Mouse (Mus musculus) 3134 (cell line): ENCODE data around the gene Etv3.

Experiments used
- DNase-seq: peaks from one replicate; pipeline ENCODE4 v3.0.0-alpha.2; 2011; ENCODE audit warnings: low spot score; ENCODE audit not compliant: insufficient read length; ENCODE audit errors: extremely low read depth

The Etv3 gene

DNA sequence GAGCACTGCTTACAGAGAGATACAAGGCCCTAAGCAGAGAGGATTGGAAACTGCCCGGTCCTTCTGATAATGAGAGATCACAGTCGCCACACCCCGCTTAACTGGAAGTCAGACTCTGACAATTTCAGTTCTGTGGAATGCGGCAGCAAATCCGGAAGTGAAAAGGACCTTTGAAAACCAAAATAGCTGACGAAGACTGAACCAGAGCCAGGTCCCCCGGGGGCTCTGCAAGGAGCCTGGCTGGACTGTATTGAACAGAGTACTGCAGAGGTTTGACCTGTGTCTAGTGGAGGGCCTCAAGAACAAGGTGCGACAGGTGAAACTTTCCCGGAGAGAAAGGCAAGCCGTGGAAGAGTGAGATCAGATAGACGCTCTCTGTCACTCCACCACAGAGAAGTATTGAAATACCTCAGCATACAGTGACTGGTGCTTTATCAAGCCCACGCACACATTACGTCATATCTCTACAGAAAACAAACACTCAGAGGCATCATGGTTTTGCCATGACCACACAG, 9.6 kb upstream of the Etv3 start:
- no peak for DNase-seq

DNA sequence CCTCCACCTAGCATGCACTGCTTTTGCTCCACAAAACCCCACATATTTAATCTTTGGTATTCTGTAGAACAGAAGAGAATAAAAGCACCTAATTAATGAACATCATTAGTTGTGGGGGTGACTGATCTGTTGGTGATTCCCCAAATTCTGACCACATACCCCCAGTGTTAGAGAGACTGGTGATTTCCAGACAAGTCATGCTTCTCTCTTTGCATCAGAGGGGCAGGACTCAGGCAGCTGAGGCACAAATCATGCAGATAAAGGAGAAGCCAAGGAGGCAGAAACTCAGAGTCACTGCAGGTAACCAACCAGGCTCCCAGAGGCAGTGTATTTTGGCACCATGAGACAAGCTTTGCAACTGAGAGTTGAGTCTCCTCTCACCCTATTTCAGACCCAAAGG, 6.8 kb upstream of the Etv3 start:
- no peak for DNase-seq

DNA sequence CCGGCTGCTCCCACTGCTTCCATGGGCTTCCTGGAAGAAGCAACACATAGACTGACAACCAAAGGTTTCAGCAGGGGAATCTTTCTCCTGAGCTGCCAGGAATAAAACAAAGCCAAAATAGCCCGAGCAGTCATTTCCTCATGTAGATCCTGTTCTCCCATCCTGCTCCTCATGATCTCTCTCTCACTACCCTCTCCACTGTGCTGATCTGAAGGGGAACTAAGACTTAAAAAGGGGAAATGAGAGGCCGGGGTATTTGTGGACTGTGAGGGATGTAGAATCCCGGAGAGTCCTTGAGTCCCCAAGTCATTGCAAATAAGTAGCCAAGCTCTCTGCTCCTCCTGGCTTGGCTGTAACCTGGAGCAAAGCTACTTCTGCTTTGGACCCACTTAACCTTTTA, 4.1 kb upstream of the Etv3 start:
- DNase-seq: no peak

DNA sequence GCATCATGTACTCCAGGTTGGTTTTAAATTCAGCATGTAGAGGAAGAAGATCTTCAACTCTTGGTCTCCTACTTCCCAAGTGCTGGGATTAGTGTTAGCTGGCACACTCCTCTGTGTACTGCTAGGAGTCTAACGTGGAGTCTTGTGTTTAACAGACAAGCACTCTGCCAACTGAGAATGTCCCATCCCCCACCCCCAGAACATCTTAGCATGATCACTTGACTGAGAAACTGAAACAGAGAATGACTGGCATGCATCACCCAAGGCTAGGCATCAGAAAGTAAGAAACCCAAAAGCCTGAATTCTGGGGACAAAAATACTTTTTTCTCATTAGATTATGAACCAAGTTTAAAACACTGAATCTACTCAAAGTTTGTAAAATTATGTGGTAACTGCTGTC, 3.4 kb upstream of the Etv3 start:
- DNase-seq: no peak

DNA sequence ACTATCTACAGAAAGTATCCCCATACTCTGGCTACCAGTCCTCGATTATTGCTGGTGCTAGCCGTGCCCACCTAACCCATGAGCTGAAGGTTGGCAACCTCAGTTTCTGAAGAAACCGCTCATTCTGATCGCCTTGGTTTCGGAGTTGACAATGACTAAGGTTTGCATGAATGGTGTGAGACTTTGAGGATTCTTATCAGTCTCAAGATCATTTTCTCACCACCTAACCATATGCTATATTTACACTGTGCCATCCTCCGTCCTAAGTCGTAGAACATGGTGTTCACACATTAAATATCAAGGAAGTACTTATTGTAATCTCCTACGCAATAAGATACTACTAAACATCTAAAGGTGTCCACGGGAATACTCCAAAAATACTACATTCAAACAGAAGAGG, 1.5 kb upstream of the Etv3 start:
- DNase-seq: no peak

DNA sequence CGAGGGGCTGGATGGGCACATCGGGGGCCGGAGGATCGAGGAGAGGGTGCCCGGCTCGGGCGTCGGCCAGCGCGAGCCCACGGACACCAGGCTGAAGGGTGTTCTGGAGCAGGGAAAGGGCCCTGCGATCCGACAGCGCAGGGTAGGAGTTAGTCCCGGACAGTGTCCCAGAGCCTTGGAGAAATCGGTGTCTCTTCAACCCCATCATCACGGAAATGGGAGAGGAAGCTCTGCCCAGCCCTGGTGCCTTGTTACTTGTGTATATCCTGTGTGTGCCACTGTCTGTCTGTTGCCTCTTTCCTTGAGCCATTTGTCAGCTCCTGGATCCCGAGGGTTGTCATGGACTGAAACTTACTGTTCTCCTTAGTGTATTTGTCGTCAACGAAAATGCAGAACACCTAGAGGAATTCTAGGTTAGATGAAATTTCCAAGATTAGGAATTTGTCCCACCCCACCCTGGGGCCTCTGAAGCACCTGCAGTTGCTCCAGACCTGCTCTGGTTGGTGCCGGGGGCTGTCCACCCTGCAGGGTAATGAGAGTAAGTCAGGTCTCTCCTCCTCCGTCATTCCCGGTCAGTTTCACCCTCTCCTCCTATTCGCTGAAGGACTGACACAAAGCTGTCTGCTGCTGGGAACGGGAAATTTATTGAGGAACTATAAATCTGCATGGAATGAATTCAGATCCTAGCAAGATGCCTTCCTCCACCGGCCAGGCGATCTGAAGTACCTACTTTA, 797 bp downstream of the Etv3 start:
- peak; percentile 30 for DNase-seq

DNA sequence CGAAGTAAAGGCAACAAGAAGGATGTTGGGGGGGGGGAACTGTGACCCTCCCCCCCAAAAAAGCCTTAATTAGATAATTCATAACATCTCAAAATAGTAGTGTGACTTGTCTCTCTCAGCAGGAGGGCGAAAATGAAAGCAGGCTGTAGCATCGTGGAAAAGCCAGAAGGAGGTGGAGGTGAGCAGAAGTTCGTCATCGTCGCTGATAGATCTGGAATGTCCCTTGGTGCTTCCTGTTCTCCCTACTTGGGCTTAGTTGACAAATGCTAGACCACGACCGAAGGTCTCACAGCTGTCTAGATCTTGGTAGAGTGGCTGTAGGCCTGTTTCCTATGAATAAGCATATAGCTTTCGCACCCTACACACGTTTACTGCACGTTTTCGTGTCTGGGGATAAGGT, 1.9 kb downstream of the Etv3 start:
- DNase-seq: no peak

DNA sequence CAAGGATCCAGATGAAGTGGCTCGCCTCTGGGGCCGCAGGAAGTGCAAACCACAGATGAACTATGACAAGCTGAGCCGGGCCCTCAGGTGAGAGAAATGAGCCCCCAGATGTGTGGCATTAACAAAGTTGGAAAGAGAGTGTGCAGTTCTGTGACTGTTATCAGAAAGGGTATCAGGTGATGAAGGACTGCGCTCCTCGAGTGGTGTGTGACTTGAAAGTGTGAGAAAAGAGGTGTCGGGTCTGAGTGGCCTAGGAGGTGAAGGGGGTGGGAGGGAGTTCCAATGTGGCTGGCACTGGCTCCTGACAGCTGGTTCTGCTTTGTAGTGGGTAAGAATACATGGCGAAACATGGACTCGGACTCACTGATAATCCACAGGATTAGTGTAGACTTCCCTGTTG, 2.8 kb downstream of the Etv3 start:
- no peak for DNase-seq

DNA sequence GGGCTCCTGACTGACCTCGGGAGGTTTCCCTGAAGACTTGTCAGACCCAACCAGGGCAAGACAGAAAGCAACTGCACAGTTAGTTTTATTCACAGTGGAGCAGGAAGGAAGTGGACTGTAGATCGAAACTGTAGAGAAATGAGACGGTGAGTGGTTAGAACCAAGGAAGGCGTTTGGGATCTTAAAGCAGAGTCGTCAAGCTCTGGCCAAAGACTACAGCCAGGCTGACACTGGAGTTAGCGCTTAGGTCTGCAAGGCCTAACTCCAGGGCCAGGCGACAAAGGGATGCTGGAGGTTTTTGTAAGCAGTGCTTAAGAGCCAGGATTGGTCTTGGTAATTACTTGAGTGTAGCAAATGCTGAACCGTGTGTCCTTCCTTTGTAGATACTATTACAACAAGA, 3.6 kb downstream of the Etv3 start:
- no peak for DNase-seq

DNA sequence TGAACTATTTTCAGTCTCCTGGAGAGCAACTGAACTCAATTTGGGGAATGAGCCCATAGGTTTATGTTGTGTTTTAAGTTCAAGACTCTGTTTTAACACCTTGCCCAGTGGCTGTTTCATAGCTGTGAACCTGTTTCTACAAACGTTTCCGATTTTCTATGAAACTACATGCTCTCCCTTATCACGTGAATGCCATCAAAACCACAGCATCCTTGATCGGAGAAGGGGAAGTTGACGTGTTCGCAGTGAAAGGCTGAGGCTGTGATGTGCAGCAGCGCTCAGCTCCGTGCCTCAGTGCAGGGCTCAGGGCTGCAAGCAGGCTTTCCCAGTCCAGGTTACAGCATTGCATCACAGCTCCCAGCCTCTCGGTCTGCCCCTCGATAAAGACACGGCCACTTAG, 4.4 kb downstream of the Etv3 start:
- DNase-seq: no peak

DNA sequence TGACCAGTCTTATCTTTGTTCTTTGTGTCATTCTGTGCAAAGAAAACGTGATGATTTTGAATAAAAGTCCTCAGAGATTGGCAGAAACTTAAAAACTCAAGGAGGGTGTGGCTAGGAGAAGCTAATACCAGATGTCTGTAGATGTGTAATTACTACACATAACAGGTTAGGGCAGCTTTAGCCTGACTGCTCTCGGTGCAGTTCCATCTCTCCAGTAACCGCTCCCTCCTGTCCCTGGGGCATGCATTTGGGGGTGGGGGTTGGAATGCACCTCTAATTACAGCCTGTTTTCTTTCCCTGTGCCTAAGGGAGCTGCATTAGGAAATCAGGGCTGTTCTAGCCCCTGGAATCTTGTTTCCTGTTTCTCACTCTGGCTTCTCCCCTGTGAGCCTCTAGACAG, 5.0 kb downstream of the Etv3 start:
- DNase-seq: no peak

DNA sequence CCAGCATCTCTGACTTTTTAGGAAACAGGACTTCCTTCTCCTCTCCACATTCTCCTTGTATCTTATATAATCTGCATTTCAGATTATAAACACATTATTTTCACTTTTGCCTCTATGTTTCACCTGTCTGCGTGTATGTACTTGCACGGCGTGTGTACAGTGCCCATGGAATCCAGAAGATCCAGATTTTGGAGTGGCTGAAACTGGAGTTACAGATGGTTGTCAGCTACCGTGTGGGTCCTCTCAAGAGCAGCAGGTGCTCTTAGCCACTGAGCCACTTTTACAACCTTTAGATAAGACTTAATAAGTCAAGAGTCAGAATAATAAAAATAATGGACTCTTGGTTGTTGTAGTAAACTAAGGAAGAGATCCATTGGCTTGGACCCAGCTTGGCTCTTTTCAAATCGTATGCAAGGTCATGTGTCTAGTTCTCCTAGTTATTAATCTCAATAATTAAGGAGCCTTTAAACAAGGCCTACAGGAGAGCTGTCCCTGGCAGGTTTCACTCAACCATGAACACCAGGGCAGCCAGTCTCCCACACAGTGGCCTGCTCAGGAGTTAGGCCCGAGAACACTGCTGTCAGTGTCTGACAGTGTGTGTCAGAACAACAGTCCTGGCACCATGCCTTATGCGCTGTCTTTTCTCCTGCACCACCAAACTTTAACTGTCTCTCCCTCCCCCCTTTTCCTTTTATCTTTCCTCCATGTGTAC, 8.6 kb downstream of the Etv3 start:
- DNase-seq: no peak

DNA sequence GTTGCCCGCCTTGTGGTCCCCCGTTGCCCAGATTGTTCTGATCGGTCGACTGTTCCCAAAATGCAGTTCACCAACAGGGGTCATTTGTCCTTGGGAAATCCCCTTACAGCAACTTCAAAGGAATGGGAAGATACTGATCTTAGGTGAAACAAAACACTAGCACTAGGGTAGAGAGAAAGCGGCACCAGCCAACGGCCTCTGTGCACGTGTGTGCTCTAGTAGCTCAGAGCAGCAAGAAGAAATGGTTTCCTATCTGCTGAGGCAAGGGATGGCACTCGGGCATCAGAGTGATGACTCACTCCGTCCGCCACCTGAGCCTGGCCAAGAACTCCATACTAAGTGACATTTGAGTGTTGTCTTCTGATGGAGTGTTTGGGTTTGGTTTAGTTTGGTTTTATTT, 12.8 kb downstream of the Etv3 start:
- DNase-seq: no peak

DNA sequence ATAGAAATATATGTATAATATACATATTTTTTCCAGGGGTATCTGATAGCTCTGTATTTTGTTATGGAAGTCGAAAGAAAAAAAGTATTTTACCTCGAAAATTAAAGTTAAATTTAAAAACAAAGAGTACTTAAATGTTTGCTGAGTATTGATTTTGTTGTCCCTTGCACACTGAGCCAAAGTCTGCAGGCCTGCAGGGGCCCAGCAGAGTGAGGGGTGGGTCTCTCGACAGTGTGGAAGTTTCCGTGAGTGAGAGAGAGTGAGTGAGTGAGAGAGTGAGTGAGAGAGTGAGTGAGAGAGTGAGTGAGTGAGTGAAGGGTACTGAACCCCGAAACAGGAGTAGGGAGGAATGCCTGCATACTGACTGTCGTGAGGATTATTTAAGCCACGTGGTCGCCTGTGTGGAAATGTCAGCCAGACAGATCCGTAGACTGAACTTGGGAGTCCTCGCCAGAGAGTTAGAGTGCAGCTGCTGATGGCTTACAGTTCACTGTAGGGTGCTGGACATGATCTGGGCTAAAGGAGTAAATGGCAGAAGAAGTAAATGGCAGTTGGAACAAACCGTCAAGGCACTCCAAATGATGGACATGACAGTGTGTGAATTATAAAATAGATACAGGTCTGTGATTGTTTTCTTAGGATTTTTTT, 14.9 kb downstream of the Etv3 start:
- no peak for DNase-seq

DNA sequence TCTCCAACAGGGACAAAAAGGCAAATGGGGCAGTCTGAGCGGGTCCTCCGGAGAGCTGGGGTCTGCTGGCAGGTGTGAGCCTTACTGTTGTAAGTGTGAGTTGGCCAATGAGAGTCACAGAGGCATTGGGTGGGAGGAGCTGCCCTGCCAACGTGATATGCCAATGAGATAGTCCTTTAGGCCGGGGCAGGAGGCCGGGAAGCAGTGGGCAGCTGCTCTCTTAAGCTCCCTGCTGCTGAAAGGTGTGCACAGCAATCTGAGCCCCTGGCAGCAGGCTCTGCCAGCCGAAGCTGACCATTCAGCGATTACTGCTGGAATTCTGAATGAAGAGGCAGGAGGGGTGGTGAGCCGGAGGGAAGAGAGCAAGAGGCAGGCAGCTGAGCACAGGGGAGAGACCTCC, 15.5 kb downstream of the Etv3 start:
- no peak for DNase-seq

DNA sequence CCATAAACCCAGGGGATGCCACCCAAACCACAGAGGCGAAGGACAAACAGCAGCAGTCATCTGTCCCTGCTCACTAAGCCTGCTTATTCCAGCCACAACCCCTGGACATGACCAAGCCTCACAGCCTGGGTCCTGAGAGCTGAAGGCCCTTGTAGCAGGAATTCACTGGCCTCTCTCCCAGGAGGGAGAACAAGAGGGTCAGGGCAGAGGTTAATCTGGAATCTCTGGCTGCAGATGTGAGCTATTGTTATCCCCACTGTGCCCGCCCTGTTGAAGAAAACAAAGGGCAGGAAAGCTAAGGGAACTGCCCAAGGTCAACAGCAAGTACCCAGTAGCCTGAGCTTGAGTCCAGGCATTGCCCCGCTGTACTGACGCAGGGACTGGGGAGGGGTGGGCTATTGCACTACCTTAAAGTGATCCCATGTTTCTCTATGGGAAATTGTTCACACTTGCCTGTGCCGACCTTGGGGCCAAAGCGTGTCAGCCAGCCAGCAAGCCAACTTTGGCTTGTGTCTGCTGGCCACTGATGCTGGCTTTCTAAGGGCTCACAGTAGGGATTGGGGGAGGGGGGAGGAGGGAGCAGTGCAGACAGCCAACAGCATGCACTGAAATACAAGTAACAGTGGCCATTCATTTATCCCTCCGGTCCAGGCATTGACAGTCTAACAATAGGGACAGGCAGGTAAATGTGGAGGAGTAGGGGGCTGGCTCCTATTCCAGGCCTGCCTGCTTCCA, 17.4 kb downstream of the Etv3 start:
- no peak for DNase-seq

DNA sequence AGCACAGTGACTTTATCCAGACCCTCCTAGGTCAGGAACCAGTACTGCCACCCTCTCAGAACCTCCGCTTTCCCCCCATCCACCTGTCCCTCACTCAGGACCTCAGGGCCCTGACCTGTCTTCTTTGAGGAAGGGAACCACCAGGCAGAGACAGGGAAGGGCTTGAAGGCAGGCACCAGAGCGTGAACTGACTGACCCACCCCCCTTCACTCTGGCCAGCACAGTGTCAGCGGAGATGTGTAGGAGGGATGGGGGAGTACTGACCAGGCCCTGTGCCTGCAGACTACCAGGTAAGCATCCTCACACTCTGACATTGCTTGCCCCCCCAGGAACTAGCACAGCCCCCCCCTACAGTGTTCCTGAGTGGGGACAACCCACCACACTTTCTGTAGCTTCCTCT, 20.3 kb downstream of the Etv3 start:
- DNase-seq: no peak

DNA sequence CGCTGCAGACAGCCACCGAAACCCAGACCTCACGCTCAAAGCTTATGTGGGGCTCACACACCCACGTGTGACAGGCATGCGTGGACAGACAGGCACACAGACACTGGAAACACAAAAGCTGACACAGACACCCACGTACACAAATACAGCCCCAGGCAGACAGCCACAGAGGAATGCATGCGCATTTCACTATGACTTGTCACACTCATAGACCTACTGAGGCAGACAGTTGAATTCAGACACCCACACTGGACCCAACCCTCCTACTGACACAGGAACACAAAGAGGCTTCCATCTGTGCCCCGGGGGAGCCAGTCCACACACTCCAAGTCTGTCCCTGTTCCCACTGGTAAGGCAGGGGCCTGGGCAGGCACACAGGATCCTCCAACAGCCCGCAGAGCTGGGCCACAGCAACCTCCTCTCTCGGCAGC, 21.1 kb downstream of the Etv3 start:
- no peak for DNase-seq

DNA sequence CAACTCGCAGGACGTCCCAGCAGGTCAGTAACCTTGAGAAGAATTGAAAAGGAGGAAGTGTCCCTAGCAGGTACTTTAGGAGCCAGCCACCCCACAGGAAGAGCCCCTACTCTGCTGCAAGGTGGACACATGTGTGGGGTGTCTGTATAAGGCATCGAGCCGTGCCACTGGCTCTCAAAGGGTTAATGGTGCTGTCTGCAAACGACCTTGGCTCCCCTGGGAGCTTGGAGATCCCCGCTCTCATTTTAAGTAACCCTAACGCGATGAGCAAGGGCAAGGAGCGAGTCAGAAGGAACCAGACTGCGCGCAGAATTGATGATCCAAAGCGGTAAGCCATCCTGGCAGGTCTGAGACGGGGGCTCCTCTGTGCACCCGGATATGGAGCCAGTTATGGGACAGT, 24.7 kb downstream of the Etv3 start:
- no peak for DNase-seq

DNA sequence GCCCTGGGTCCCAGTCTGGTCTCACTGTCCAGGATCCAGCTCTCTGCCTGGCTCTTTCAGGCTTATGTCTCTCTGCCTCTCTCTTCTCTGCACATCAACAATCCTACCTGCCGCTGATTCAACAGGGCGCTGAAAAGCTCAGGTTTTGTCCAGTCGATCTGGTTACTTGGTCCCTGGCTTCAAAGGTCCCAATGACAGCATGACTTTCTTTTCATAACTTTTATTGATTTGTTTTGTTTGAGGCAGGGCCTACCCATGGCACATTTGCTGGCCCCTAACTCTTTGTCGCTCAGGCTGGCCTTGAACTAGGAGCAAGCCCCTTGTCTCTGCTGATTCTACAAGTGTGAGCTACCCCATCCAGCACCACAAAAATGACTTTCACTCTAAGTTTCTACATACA, 27.1 kb downstream of the Etv3 start:
- DNase-seq: no peak
